Mouse (Mus musculus) G1E (cell line): ENCODE data around the gene Obsl1. TPM values are rescaled to one million over a fixed set of nuclear protein-coding genes. Genes with fewer than 3 reads are reported as not detected.

Experiments
- ATAC-seq: 2 replicates; pipeline ENCODE4 v1.8.0; 2016; ENCODE audit warnings: mild to moderate bottlenecking; ENCODE audit not compliant: insufficient number of reproducible peaks, poor library complexity, low FRiP score, severe bottlenecking; ENCODE audit errors: extremely low read depth
- DNase-seq: peaks from one replicate; pipeline ENCODE4 v3.0.0; 2012; ENCODE audit warnings: low spot score
- H3K27me3 ChIP-seq: 2 replicates; pipeline ENCODE4 v1.6.1; 2012; ENCODE audit warnings: mild to moderate bottlenecking, low read length, inconsistent platforms; ENCODE audit not compliant: insufficient read depth
- H3K36me3 ChIP-seq: replicated peaks from 2 replicates; pipeline ENCODE3; 2012; ENCODE audit warnings: mild to moderate bottlenecking, inconsistent platforms
- H3K4me1 ChIP-seq: 2 replicates; pipeline ENCODE4 v1.6.1; 2012; ENCODE audit warnings: low read depth, low read length, inconsistent platforms, mixed read lengths; ENCODE audit not compliant: insufficient read depth
- H3K4me3 ChIP-seq: 2 replicates; pipeline ENCODE4 v1.5.1; 2012; ENCODE audit warnings: low read depth, mild to moderate bottlenecking, inconsistent platforms, low read length, moderate library complexity, mixed read lengths
- H3K9me3 ChIP-seq: replicated peaks from 2 replicates; pipeline ENCODE4 v1.6.1; 2012; ENCODE audit warnings: inconsistent platforms
- CTCF ChIP-seq: IDR thresholded peaks from 2 replicates; pipeline ENCODE4 v1.5.1; 2012; ENCODE audit warnings: low read depth, low read length, inconsistent platforms, mixed read lengths
- GATA1 ChIP-seq: IDR thresholded peaks from 2 replicates; pipeline ENCODE4 v1.6.1; 2012; ENCODE audit warnings: borderline replicate concordance, low read length, inconsistent platforms, mixed read lengths
- GATA2 ChIP-seq: IDR thresholded peaks from 2 replicates; pipeline ENCODE4 v1.6.1; 2012; ENCODE audit warnings: low read depth, low read length, inconsistent platforms, borderline replicate concordance
- POLR2AphosphoS5 ChIP-seq: IDR thresholded peaks from 2 replicates; pipeline ENCODE4 v1.6.1; 2012; ENCODE audit warnings: low read depth, low read length, inconsistent platforms; ENCODE audit not compliant: insufficient replicate concordance
- TAL1 ChIP-seq: conservative IDR thresholded peaks from 2 replicates; pipeline ENCODE4 v1.6.1; 2012; ENCODE audit warnings: low read depth, low read length, inconsistent platforms, mixed read lengths
- polyA plus RNA-seq: library from polyadenylated mRNA; stranded (reverse); fragments of >175 nt; gene quantifications from 2 replicates; pipeline ENCODE4 v1.2.3, GENCODE M21; 2012
- total RNA-seq, 2 experiments: library from RNA; stranded (forward) in 1 of 2; stranded (reverse) in 1 of 2; fragments of 200-1000 nt in 1 of 2; fragments of >200 nt in 1 of 2; fragmentation: Nextera tagmentation in 1 of 2; gene quantifications; 2 replicates each; pipeline ENCODE4 v1.2.3; 2014 to 2017

The Obsl1 gene
- total and polyA plus RNA-seq, 3 experiments, result 0.05 TPM; not detected in 2

DNA sequence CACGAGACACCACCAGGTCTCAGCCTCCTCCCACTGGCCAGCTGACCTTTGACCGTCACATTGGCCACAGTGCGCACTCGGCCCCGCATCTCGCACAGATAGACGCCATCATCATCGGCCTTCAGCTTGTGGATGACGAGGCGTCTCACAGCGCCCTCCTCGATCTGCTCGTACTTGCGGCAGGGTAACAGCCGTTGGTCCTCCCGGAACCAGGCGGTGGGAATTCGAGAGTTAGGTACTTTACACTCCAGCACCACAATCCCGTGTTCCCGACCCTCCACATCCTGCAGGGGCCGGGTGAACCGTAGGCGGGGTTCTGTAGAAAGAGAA lies 2.6 kb downstream of the Obsl1 start:
- Histone ChIP-seq H3K36me3 (no peaks in the 10 kb centered on the region), H3K9me3 (peaks cover 10% of the 10 kb centered on the region), H3K4me1 (no peaks in the 10 kb centered on the region), H3K4me3 (no peak overlapping the region), H3K27me3 (peaks cover 31% of the 10 kb centered on the region; the same call in 1 of the 2 replicates)
- DNase-seq (no peak), ATAC-seq (no peak)
- no peak for TF ChIP-seq TAL1
- no peak for TF ChIP-seq POLR2AphosphoS5
- TF ChIP-seq CTCF, result no peak
- TF ChIP-seq GATA1, result no peak
- TF ChIP-seq GATA2, result no peak

DNA sequence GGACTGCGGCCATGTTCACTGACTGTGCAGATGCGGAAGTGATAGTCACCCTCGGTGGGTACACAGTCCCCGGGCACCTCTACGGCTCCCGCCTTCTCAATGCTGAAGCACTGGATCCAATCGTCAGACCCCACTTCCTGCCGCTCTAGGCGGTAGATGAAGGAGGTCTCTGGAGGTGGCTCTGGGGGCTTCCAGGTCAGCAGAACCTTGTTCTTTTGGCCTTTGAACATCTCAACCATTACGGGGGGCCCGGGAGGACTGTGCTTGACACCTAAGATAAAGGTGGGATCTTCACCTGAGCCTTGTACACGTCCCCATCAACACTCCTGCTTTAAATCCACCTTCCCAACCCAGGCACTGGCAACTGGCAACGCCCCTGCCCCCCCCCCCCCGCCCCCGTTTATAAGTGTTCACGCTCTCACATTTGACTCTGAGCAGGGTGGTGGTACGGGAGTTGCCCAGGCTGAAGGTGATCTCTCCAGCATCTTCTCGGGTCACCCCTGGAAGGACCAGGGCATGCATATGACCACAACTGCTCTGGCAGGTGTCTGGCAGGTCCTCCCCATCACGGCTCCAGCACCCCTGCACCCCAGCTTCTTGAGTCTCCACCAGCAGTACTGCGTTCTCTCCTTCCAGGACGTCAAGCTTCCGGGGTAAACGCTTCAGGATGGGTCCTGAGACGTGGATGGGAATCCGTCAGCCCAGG lies 3.2 kb downstream of the Obsl1 start:
- Histone ChIP-seq H3K27me3 (peaks cover 31% of the 10 kb centered on the region; the same call in 1 of the 2 replicates), H3K4me1 (no peaks in the 10 kb centered on the region), H3K4me3 (no peak overlapping the region), H3K9me3 (peaks cover 10% of the 10 kb centered on the region), H3K36me3 (no peaks in the 10 kb centered on the region)
- TF ChIP-seq CTCF (no peak), POLR2AphosphoS5 (no peak), GATA1 (no peak), TAL1 (no peak), GATA2 (no peak)
- no peak for ATAC-seq
- no peak for DNase-seq

DNA sequence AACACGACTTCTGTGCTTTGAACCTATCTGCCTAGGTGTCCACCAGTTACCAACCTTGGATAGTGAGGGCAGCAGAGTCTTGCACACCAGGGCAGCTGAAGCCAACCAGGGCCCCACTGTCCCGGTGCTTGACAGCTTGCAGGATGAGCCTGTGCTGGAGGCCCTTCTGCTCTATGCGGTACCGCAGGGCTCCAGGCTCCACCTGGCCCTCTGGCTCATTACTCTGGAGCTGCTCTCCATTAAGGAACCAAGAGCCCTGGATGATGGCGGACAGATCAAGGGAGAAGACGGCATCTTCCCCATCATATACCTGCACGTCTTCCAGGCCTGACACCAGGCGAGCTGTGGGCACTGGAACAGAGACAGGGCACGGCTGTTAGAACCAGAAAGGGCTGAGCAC lies 4.3 kb downstream of the Obsl1 start:
- no peaks in the 10 kb centered on the region for H3K36me3 ChIP-seq
- ATAC-seq, result no peak
- H3K4me3 ChIP-seq, result no peak overlapping the region
- H3K27me3 ChIP-seq, result peaks cover 31% of the 10 kb centered on the region; the same call in 1 of the 2 replicates
- peaks cover 10% of the 10 kb centered on the region for H3K9me3 ChIP-seq
- H3K4me1 ChIP-seq, result no peaks in the 10 kb centered on the region
- no peak for DNase-seq
- no peak for TF ChIP-seq TAL1
- TF ChIP-seq CTCF, result no peak
- no peak for TF ChIP-seq POLR2AphosphoS5
- no peak for TF ChIP-seq GATA1
- no peak for TF ChIP-seq GATA2

DNA sequence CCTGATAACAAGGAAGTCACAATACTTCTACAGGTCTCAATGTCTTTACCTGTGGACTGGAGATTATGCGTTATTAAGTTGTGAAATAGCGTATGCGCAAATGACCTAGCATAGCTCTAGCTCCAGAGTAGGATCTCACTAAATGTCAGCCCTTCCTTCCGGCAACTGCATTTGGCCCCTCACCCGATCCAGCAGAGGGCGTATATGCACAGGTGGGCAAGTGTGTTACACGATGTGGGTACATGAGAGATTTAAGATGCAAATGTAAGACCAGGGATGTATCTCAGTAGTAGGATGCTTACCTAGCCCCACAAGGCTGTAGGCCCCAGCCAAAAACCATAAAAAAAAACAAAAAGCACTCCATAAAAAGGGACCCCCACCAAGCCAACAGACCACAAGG lies 6.8 kb downstream of the Obsl1 start:
- TF ChIP-seq CTCF, result 0 out of 2 replicates have a peak, but pooled peaks have one; percentile 5
- TF ChIP-seq POLR2AphosphoS5, result no peak
- ATAC-seq, result no peak
- Histone ChIP-seq H3K27me3 (peaks cover 18% of the 10 kb centered on the region; the same call in 1 of the 2 replicates), H3K9me3 (no peaks in the 10 kb centered on the region), H3K4me1 (no peaks in the 10 kb centered on the region; the same call in 1 of the 2 replicates), H3K4me3 (no peak overlapping the region), H3K36me3 (no peaks in the 10 kb centered on the region)
- DNase-seq, result no peak

DNA sequence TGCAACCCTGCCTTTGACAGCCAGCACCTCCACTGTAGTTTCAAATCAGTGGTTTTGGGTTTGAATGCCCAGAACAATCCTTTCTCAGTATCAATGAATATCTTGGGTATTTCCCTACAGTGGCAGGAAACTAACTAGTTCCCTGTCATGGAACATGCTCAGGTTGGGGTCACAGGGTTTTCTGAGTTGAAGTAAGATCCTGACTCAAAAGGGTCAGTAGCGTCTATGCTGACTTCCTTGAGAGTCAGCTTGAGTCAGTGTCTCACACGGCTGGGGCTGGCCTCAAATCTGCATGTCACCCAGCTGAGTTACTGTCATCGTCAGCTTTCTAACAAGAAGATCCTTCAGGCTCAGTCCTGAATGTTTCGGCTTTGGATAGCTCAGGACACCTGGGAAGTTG lies 7.4 kb downstream of the Obsl1 start:
- H3K4me1 ChIP-seq, result no peaks in the 10 kb centered on the region; the same call in 1 of the 2 replicates
- no peak overlapping the region for H3K4me3 ChIP-seq
- DNase-seq, result no peak
- H3K27me3 ChIP-seq, result peaks cover 19% of the 10 kb centered on the region; the same call in 1 of the 2 replicates
- TF ChIP-seq GATA2 (no peak), POLR2AphosphoS5 (no peak), GATA1 (no peak), TAL1 (no peak), CTCF (no peak)
- no peaks in the 10 kb centered on the region for H3K9me3 ChIP-seq
- ATAC-seq, result no peak
- H3K36me3 ChIP-seq, result no peaks in the 10 kb centered on the region

DNA sequence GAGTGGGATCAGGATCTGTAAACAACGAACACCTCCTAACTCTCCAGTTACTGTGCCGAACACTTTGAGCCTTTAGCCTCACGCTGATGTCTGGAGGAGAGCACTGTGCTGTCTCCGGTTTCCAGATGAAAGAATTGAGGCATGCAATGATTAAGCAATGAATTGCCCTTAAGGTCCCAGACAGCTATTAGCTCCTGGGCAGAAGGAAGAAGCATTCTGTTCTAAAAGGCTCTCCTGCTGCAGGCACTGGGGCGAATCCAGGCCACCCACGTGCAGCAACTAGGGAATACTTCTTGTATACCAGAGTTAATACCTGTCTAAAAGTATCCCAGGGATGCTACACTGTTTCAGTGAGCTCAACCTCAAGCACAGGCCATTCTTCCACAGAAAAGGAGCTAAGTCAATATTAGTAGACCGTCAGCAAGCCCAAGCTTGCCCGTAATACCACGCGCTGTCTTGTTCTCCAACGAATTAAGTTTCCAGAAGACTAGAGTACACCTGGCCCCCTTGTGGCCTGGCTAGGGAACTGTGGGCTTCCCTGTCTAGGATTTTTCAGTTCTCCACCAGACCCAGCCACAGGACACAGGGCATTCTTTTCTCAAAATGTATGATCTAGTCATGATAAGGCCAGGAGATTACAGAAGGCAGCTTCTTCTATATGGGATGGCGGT lies 11.2 kb downstream of the Obsl1 start:
- peaks cover 26% of the 10 kb centered on the region; the same call in 1 of the 2 replicates for H3K27me3 ChIP-seq

More for the DNA sequence above, 11.2 kb downstream of the Obsl1 start:
- Histone ChIP-seq H3K36me3 (no peaks in the 10 kb centered on the region), H3K4me3 (no peak overlapping the region), H3K9me3 (no peaks in the 10 kb centered on the region), H3K4me1 (no peaks in the 10 kb centered on the region; the same call in 1 of the 2 replicates)
- DNase-seq, result peak; percentile 47
- peak; percentile 48; the same call in 1 of the 2 replicates for ATAC-seq
- no peak for TF ChIP-seq GATA2
- peak; percentile 88 for TF ChIP-seq CTCF
